Mouse (Mus musculus) heart, adult 2 months (tissue): ENCODE measurements around the gene Timm9.

Source experiments
- CTCF ChIP-seq: fragments of 200-600 bp; IDR thresholded peaks from 2 replicates; pipeline ENCODE4 v1.8.1; 2022; ENCODE audit warnings: antibody characterized with exemption, mild to moderate bottlenecking, moderate library complexity
- POLR2A ChIP-seq: fragments of 200-500 bp; IDR thresholded peaks from 2 replicates; pipeline ENCODE4 v1.6.1; 2011; ENCODE audit warnings: mild to moderate bottlenecking, low read depth, low read length, control low read depth; ENCODE audit not compliant: insufficient read depth

DNA sequence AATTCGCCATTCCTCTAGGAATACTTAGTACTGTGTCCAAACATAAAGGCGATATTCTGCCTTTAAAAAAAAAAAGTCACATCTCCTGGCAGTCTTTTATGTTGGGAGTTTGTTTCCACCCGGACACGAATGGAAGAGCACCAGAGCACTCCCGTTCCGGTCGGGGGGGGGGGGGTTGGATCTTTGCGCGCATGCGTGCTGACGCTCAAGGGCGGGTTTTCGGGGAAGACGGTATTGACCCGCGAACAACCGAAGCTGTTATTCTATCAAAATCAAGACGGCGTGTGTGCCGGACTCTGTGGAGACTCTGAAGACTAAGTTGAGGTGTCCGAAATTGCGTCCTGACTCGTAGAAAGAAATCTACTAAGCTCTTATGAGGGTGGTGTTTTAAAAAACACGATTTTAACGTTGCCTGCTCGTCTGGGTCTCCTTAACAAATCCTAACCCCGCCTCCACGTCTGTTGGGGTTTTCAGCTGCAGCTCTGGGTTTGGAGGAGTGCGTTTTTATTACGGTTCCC is 549 bp upstream of the Timm9 start:
- TF ChIP-seq CTCF, result no peak
- peak; percentile 75 for TF ChIP-seq POLR2A
